Mouse (Mus musculus) limb, embryonic 11.5 days (tissue): ENCODE measurements around the gene Cdh23. TPM values are rescaled to one million over a fixed set of nuclear protein-coding genes. Genes with fewer than 3 reads are reported as not detected.

Experiments used
- ATAC-seq: fragments of 200-750 bp; cut with Nextera tagmentation; 2 replicates; pipeline ENCODE4 v1.8.0; 2017; ENCODE audit warnings: low read depth; ENCODE audit not compliant: insufficient number of reproducible peaks, low FRiP score, low TSS enrichment
- DNase-seq: peaks from one replicate; pipeline ENCODE4 v3.0.0-alpha.2; 2015; ENCODE audit warnings: low spot score
- H3K27ac ChIP-seq: fragments of 300-500 bp; sonication (generic); replicated peaks from 2 replicates; pipeline ENCODE4 v1.5.1; 2014; ENCODE audit warnings: low read depth, mild to moderate bottlenecking, low read length
- H3K27me3 ChIP-seq: fragments of 300-500 bp; sonication (generic); 2 replicates; pipeline ENCODE4 v1.6.1; 2014; ENCODE audit warnings: mild to moderate bottlenecking, low read length, mixed read lengths; ENCODE audit not compliant: control insufficient read depth, insufficient read depth
- H3K36me3 ChIP-seq: fragments of 300-500 bp; sonication (generic); 2 replicates; pipeline ENCODE4 v1.6.1; 2014; ENCODE audit warnings: mild to moderate bottlenecking, low read length, moderate library complexity, mixed read lengths; ENCODE audit not compliant: control insufficient read depth, insufficient read depth
- H3K4me1 ChIP-seq: fragments of 300-500 bp; sonication (generic); 2 replicates; pipeline ENCODE4 v1.6.1; 2014; ENCODE audit warnings: low read length, mixed read lengths; ENCODE audit not compliant: control insufficient read depth, insufficient read depth
- H3K4me2 ChIP-seq: fragments of 300-500 bp; sonication (generic); 2 replicates; pipeline ENCODE4 v1.6.1; 2014; ENCODE audit warnings: low read depth, mild to moderate bottlenecking, moderate library complexity; ENCODE audit not compliant: severe bottlenecking
- H3K4me3 ChIP-seq: fragments of 300-500 bp; sonication (generic); 2 replicates; pipeline ENCODE4 v1.5.1; 2014; ENCODE audit warnings: low read depth, low read length
- H3K9ac ChIP-seq: fragments of 300-500 bp; sonication (generic); 2 replicates; pipeline ENCODE4 v1.6.1; 2014; ENCODE audit warnings: mild to moderate bottlenecking, low read length
- H3K9me3 ChIP-seq: fragments of 300-500 bp; sonication (generic); 2 replicates; pipeline ENCODE4 v1.6.1; 2016; ENCODE audit warnings: low read length; ENCODE audit not compliant: control insufficient read depth
- WGBS: fragments of 180-500 bp; shearing (Covaris S2); extraction: QIAGEN DNeasy Blood & Tissue Kit; methylation state at CpG from one replicate; pipeline ENCODE4 v1.1.7; 2014; 5-methylcytosine and 5-hydroxymethylcytosine counted together
- polyA plus RNA-seq: library from polyadenylated mRNA; unstranded; fragments of >200 nt; fragmentation: Nextera tagmentation; extraction: Ambion mirVana; gene quantifications from 2 replicates; pipeline ENCODE4 v1.2.1, GENCODE M21; 2014

Gene Cdh23
- polyA plus RNA-seq, 1 experiment from 2014 or later: 0.16 TPM

DNA sequence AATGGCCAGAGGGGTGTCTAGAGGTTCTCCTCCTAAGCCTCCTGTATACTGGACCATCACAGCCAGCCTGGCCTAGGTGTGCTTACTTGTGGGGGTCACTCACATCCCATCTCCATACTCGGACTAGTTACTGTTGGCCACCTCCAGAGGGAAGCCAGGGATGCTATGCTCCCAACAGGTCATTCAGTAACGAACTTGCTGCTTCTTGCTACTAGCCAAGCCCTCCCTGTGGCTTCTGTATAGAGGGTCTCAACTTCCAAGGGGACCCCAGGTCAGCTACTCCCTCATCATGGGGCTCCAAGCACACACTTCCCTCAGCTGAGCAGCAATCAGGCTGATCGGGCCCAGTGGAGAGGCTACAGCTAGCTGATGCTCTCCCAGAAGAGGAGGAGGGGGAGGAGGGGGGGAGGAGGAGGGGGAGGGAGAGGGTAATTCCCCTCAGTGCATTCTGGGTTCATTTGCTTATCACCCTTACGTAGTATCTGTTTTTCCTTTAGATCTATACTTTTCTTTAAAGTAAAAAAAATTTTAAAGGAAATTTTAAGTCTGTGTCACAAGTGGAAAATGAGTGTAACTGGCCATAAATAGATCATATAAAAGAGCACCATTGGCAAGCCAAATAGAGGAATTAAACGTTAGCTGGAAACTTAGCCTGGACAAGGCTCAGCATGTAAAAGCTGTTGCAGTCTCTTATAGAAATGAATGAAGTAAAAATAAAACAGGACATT, 346.0 kb downstream of the Cdh23 start:
- DNase-seq (no peak), ATAC-seq (no peak)
- peaks cover 13% of the 10 kb centered on the region; the same call in 1 of the 2 replicates for H3K4me1 ChIP-seq
- H3K4me3 ChIP-seq: no peak overlapping the region
- H3K27ac ChIP-seq: no peak overlapping the region
- no peaks in the 10 kb centered on the region for H3K9me3 ChIP-seq
- WGBS: 50% methylated on average over 5 of the region's 5 CpGs
- H3K36me3 ChIP-seq: no peaks in the 10 kb centered on the region
- 0 out of 2 replicates have a peak overlapping the region, but pooled peaks have one; percentile 16 for H3K4me2 ChIP-seq
- no peak overlapping the region for H3K9ac ChIP-seq
- peaks cover 2% of the 10 kb centered on the region; the same call in 1 of the 2 replicates for H3K27me3 ChIP-seq

- peaks cover 13% of the 10 kb centered on the region; the same call in 1 of the 2 replicates for H3K4me1 ChIP-seq
- ATAC-seq (no peak), DNase-seq (no peak)
- H3K4me3 ChIP-seq: no peak overlapping the region
- H3K36me3 ChIP-seq: no peaks in the 10 kb centered on the region
- H3K9ac ChIP-seq: no peak overlapping the region
- peaks cover 2% of the 10 kb centered on the region; the same call in 1 of the 2 replicates for H3K27me3 ChIP-seq
- H3K4me2 ChIP-seq: no peak overlapping the region
- H3K9me3 ChIP-seq: no peaks in the 10 kb centered on the region
- H3K27ac ChIP-seq: no peak overlapping the region
- WGBS: 90% methylated on average over 5 of the region's 5 CpGs
Observed at GRCm38 (mm10) chr10:60349644-60350043, 346.6 kb downstream of the Cdh23 start.

DNA sequence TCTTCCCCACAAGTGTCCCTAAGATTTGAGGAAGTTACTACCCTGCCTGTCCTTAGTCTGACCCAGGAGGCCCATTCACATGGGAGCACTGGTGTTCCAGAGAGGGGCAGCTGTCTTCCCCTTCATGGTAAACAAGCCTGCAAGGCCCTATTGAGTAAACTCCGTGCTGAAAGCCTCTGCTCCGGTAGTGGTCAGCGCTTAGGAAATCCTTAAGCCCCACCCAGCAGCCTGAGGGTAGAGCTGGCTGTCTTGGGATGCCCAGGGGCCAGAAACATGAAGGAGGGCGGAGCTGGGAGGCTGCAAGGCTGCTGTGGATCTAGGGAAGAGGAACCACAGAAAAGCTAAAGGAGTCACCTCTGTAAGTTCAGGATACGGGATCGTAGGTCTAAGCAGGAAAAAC, 347.2 kb downstream of the Cdh23 start:
- no peak overlapping the region for H3K9ac ChIP-seq
- 36% methylated on average over 6 of the region's 6 CpGs for WGBS
- H3K4me1 ChIP-seq: peaks cover 13% of the 10 kb centered on the region; the same call in 1 of the 2 replicates
- DNase-seq (no peak), ATAC-seq (no peak)
- no peak overlapping the region for H3K4me3 ChIP-seq
- no peaks in the 10 kb centered on the region for H3K9me3 ChIP-seq
- H3K36me3 ChIP-seq: no peaks in the 10 kb centered on the region
- H3K27me3 ChIP-seq: peaks cover 2% of the 10 kb centered on the region; the same call in 1 of the 2 replicates
- no peak overlapping the region for H3K27ac ChIP-seq
- H3K4me2 ChIP-seq: no peak overlapping the region

- Histone ChIP-seq H3K4me1 (peaks cover 13% of the 10 kb centered on the region; the same call in 1 of the 2 replicates), H3K9ac (no peak overlapping the region), H3K27ac (no peak overlapping the region), H3K4me3 (no peak overlapping the region), H3K9me3 (no peaks in the 10 kb centered on the region), H3K27me3 (peaks cover 2% of the 10 kb centered on the region; the same call in 1 of the 2 replicates), H3K4me2 (no peak overlapping the region), H3K36me3 (no peaks in the 10 kb centered on the region)
- ATAC-seq (no peak), DNase-seq (no peak)
- WGBS: 51% methylated on average over 9 of the region's 9 CpGs
Observed at GRCm38 (mm10) chr10:60347768-60348610, 348.3 kb downstream of the Cdh23 start.

GRCm38 (mm10) chr10:60346701-60347405, 349.4 kb downstream of the Cdh23 start, which contains the start of gene Vsir:
Gene Vsir (plus strand): TSS chr10:60346851.
- H3K4me1 ChIP-seq: peaks cover 9% of the 10 kb centered on the region; the same call in 1 of the 2 replicates
- H3K27ac ChIP-seq: no peak within 1 kb of the TSS

GRCm38 (mm10) chr10:60346056-60346455, 350.2 kb downstream of the Cdh23 start:
- Histone ChIP-seq H3K27ac (no peak overlapping the region), H3K4me1 (peaks cover 9% of the 10 kb centered on the region; the same call in 1 of the 2 replicates), H3K27me3 (peaks cover 2% of the 10 kb centered on the region; the same call in 1 of the 2 replicates), H3K4me3 (no peak overlapping the region), H3K4me2 (peak overlapping the region; percentile 53; the same call in 1 of the 2 replicates), H3K36me3 (no peaks in the 10 kb centered on the region), H3K9ac (no peak overlapping the region), H3K9me3 (no peaks in the 10 kb centered on the region)
- ATAC-seq (no peak), DNase-seq (no peak)
- WGBS: 80% methylated on average over 4 of the region's 4 CpGs

More at GRCm38 (mm10) chr10:60346701-60347405, 349.4 kb downstream of the Cdh23 start, which contains the start of gene Vsir:
- peak within 1 kb of the TSS; percentile 16 for H3K4me3 ChIP-seq
- WGBS: 0% methylated on average over 37 of the region's 37 CpGs
- ATAC-seq: no peak
- H3K4me2 ChIP-seq: peak within 1 kb of the TSS; percentile 53
- H3K9me3 ChIP-seq: no peaks in the 10 kb centered on the region
- H3K9ac ChIP-seq: peak within 1 kb of the TSS; percentile 34
- peaks cover 2% of the 10 kb centered on the region; the same call in 1 of the 2 replicates for H3K27me3 ChIP-seq
- peak; percentile 87 for DNase-seq
- H3K36me3 ChIP-seq: no peaks in the 10 kb centered on the region

DNA sequence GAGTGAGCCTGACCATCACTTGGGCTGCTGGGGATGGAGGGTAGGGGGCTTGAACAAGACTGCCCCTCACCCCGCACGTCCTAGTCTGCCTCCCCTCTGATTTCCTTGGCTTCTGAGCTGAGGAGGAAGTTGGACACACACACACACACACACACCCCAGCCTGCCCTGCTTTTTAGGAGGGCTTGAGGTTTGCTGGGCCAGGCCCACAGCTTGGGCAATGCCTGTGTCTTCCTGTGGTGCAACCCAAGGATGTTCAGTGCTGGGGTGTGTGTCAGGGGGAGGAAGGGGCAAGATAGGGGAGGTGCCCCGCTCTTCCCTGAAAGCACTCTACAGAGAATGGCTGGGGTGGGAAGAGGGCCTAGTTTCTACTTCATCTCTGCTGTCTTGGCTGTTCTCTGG, 352.2 kb downstream of the Cdh23 start:
- peaks cover 2% of the 10 kb centered on the region; the same call in 1 of the 2 replicates for H3K27me3 ChIP-seq
- no peaks in the 10 kb centered on the region for H3K9me3 ChIP-seq
- WGBS: 77% methylated on average over 3 of the region's 3 CpGs
- ATAC-seq (no peak), DNase-seq (no peak)
- H3K9ac ChIP-seq: no peak overlapping the region
- no peaks in the 10 kb centered on the region for H3K36me3 ChIP-seq
- H3K4me1 ChIP-seq: peaks cover 7% of the 10 kb centered on the region; the same call in 1 of the 2 replicates
- H3K4me2 ChIP-seq: no peak overlapping the region
- no peak overlapping the region for H3K4me3 ChIP-seq
- H3K27ac ChIP-seq: no peak overlapping the region
